Mouse (Mus musculus) frontal cortex, postnatal 25 days (tissue): ENCODE data around the gene Olfr497.

Source experiments
- DNase-seq, 2 experiments: peaks; one replicate each; pipeline ENCODE4 v3.0.0; 2022; ENCODE audit warnings: low spot score in 2 of 2

Gene Olfr497

DNA sequence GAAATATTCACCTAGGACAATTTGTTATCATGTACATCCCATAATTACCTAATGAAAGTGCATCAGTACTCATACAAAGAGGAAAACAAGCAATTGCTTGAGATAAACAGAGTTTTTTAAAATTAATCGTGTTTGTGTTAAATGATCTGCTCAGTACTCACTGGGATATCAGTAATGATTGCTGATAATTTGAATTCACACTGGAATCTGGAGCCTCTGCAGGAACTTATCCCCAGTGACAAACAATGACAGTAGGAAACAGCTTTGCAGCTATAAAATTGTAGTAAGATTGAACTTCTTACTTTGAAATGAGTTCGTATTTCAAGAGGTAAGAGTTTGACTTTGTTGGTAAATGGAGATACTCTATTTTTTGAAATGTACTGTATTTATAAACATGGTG, at the start of gene Olfr497:
Olfr497 (plus strand) TSS at position 301 of the 400 bp plus-strand sequence.
- DNase-seq, result no peak

- DNase-seq, result no peak
Measured at GRCm38 (mm10) chr7:108392867-108393266, 27.4 kb upstream of the Olfr497 start, which contains the start of gene Olfr495. Gene Olfr495 (plus strand): TSS chr7:108393167.

DNA sequence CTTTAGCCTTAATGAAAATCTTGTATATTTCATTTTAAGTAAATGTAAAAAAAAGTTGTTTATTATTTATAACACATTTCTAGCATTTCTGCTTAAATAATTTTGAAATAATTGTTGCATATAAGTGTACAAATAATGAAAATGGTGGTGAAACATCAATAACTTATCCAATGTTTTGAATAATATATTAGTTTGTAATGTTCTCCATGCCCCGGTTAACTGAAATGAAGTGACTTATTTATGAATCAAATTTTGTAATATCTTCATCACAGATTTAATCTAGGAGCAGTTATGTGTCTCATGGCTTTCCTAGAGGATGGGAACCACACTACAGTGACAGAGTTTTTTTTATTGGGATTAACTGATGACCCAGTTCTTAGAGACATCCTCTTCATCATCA, 44.8 kb downstream of the Olfr497 start, which contains the start of gene Olfr498:
Olfr498 (plus strand) TSS at position 301 of the 400 bp plus-strand sequence.
- no peak for DNase-seq
